Mouse (Mus musculus) heart, adult 2 months (tissue): Measurements from ENCODE around the gene Crb3.

Source experiments
- CTCF ChIP-seq: fragments of 200-600 bp; IDR thresholded peaks from 2 replicates; pipeline ENCODE4 v1.8.1; 2022; ENCODE audit warnings: antibody characterized with exemption, mild to moderate bottlenecking, moderate library complexity
- POLR2A ChIP-seq: fragments of 200-500 bp; IDR thresholded peaks from 2 replicates; pipeline ENCODE4 v1.6.1; 2011; ENCODE audit warnings: mild to moderate bottlenecking, low read depth, low read length, control low read depth; ENCODE audit not compliant: insufficient read depth

DNA sequence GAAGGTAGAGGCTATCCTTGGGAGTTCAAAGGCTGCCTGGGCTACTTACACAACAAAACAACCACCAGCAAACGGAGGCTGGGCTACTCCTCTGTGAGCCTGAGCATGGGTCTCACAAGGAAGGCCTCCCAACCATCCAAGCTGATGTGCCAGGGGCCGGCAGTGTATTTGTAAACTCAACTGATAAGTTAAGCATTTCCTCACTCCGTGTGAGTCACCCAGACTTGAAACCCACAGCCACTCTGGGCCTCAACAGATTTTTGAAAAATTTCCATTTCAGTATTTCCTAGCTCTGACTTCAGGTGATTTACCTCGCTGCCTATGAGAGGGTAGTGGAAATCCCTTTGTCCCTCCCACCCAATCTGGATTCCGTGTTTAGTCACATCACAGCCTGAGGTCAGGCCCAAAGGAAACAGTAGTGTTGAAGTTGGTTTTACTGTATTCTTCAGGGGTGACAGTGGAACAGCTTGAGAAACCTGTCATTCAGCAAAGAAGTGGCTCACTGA lies 49.8 kb downstream of the Crb3 start:
- TF ChIP-seq CTCF (no peak), POLR2A (no peak)
